Mouse (Mus musculus) hindbrain, embryonic 12.5 days (tissue): ENCODE data around the gene Dclk3. TPM values are rescaled to one million over a fixed set of nuclear protein-coding genes. Genes with fewer than 3 reads are reported as not detected.
A peak's percentile ranks its signal among the peaks of the same experiment; 100 is the strongest.

Source experiments
- ATAC-seq: fragments of 200-750 bp; cut with Nextera tagmentation; 2 replicates; pipeline ENCODE4 v1.8.0; 2017; ENCODE audit warnings: moderate TSS enrichment; ENCODE audit not compliant: low FRiP score
- H3K27ac ChIP-seq: fragments of 300-500 bp; sonication (generic); 2 replicates; pipeline ENCODE4 v1.5.1; 2016; ENCODE audit warnings: mild to moderate bottlenecking
- H3K27me3 ChIP-seq: fragments of 300-500 bp; sonication (generic); 2 replicates; pipeline ENCODE4 v1.6.1; 2016; ENCODE audit warnings: mild to moderate bottlenecking
- H3K36me3 ChIP-seq: fragments of 300-500 bp; sonication (generic); 2 replicates; pipeline ENCODE4 v1.6.1; 2016; ENCODE audit warnings: mild to moderate bottlenecking
- H3K4me1 ChIP-seq: fragments of 300-500 bp; sonication (generic); 2 replicates; pipeline ENCODE4 v1.6.1; 2016
- H3K4me2 ChIP-seq: fragments of 300-500 bp; sonication (generic); replicated peaks from 2 replicates; pipeline ENCODE4 v1.6.1; 2016; ENCODE audit warnings: mild to moderate bottlenecking
- H3K4me3 ChIP-seq: fragments of 300-500 bp; sonication (generic); 2 replicates; pipeline ENCODE4 v1.5.1; 2016; ENCODE audit warnings: mild to moderate bottlenecking
- H3K9ac ChIP-seq: fragments of 300-500 bp; sonication (generic); 2 replicates; pipeline ENCODE4 v1.6.1; 2016; ENCODE audit warnings: mild to moderate bottlenecking, moderate library complexity
- H3K9me3 ChIP-seq: fragments of 300-500 bp; sonication (generic); replicated peaks from 2 replicates; pipeline ENCODE4 v1.6.1; 2016; ENCODE audit warnings: mild to moderate bottlenecking
- WGBS: fragments of 180-500 bp; shearing (Covaris S2); methylation state at CpG from one replicate; pipeline ENCODE4 v1.1.7; 2016; 5-methylcytosine and 5-hydroxymethylcytosine counted together
- polyA plus RNA-seq: library from polyadenylated mRNA; unstranded; fragments of >200 nt; fragmentation: Nextera tagmentation; extraction: Ambion mirVana; gene quantifications from 2 replicates; pipeline ENCODE4 v1.2.1, GENCODE M21; 2016

Gene Dclk3
- polyA plus RNA-seq, 1 experiment from 2014 or later, result 1.8 TPM

- Histone ChIP-seq H3K9ac (no peak overlapping the region), H3K4me2 (0 out of 2 replicates have a peak overlapping the region, but pooled peaks have one; percentile 13), H3K36me3 (no peaks in the 10 kb centered on the region), H3K27ac (peak overlapping the region; percentile 49; the same call in 1 of the 2 replicates), H3K4me3 (no peak overlapping the region), H3K27me3 (no peaks in the 10 kb centered on the region; the same call in 1 of the 2 replicates), H3K9me3 (no peaks in the 10 kb centered on the region), H3K4me1 (peaks cover 13% of the 10 kb centered on the region)
- 61% methylated on average over 16 of the region's 16 CpGs for WGBS
- peak; percentile 65 for ATAC-seq
These were observed 26.3 kb upstream of the Dclk3 start for GRCm38 (mm10) chr9:111412471-111413160.

GRCm38 (mm10) chr9:111421862-111422261, 17.0 kb upstream of the Dclk3 start:
- ATAC-seq, result no peak
- WGBS, result 81% methylated on average over 2 of the region's 2 CpGs

GRCm38 (mm10) chr9:111422567-111422966, 16.3 kb upstream of the Dclk3 start:
- Histone ChIP-seq H3K27ac (no peak overlapping the region), H3K9ac (no peak overlapping the region), H3K4me3 (no peak overlapping the region), H3K4me1 (peaks cover 9% of the 10 kb centered on the region), H3K4me2 (no peak overlapping the region), H3K36me3 (no peaks in the 10 kb centered on the region), H3K9me3 (no peaks in the 10 kb centered on the region), H3K27me3 (no peaks in the 10 kb centered on the region)
- WGBS, result 82% methylated on average over 5 of the region's 5 CpGs
- no peak for ATAC-seq

More at GRCm38 (mm10) chr9:111421862-111422261, 17.0 kb upstream of the Dclk3 start:
- Histone ChIP-seq H3K9ac (no peak overlapping the region), H3K9me3 (no peaks in the 10 kb centered on the region), H3K4me1 (peaks cover 9% of the 10 kb centered on the region), H3K4me2 (no peak overlapping the region), H3K4me3 (no peak overlapping the region), H3K27ac (no peak overlapping the region), H3K27me3 (no peaks in the 10 kb centered on the region), H3K36me3 (no peaks in the 10 kb centered on the region)

GRCm38 (mm10) chr9:111425113-111425512, 13.8 kb upstream of the Dclk3 start:
- no peak for ATAC-seq
- Histone ChIP-seq H3K9me3 (no peaks in the 10 kb centered on the region), H3K27me3 (no peaks in the 10 kb centered on the region), H3K4me2 (no peak overlapping the region), H3K4me1 (peaks cover 9% of the 10 kb centered on the region), H3K27ac (no peak overlapping the region), H3K9ac (no peak overlapping the region), H3K4me3 (no peak overlapping the region), H3K36me3 (no peaks in the 10 kb centered on the region)
- 35% methylated on average over 6 of the region's 6 CpGs for WGBS

- no peak for ATAC-seq
- Histone ChIP-seq H3K4me1 (peaks cover 9% of the 10 kb centered on the region), H3K27ac (no peak overlapping the region), H3K9me3 (no peaks in the 10 kb centered on the region), H3K4me2 (no peak overlapping the region), H3K27me3 (no peaks in the 10 kb centered on the region), H3K4me3 (no peak overlapping the region), H3K36me3 (no peaks in the 10 kb centered on the region), H3K9ac (no peak overlapping the region)
- WGBS, result 75% methylated on average over 4 of the region's 4 CpGs
These were observed 12.9 kb upstream of the Dclk3 start for GRCm38 (mm10) chr9:111425952-111426351.

GRCm38 (mm10) chr9:111427891-111428555, 10.9 kb upstream of the Dclk3 start:
- Histone ChIP-seq H3K4me1 (peaks cover 9% of the 10 kb centered on the region), H3K36me3 (no peaks in the 10 kb centered on the region), H3K27ac (no peak overlapping the region), H3K9me3 (no peaks in the 10 kb centered on the region), H3K9ac (no peak overlapping the region), H3K4me2 (no peak overlapping the region), H3K27me3 (no peaks in the 10 kb centered on the region), H3K4me3 (no peak overlapping the region)
- no peak for ATAC-seq
- 89% methylated on average over 9 of the region's 9 CpGs for WGBS

- H3K4me3 ChIP-seq, result no peak overlapping the region
- no peak overlapping the region for H3K9ac ChIP-seq
- 74% methylated on average over 8 of the region's 8 CpGs for WGBS
- no peaks in the 10 kb centered on the region for H3K36me3 ChIP-seq
- H3K4me2 ChIP-seq, result no peak overlapping the region
- no peaks in the 10 kb centered on the region for H3K9me3 ChIP-seq
- ATAC-seq, result no peak
- H3K27ac ChIP-seq, result no peak overlapping the region
- H3K4me1 ChIP-seq, result peaks cover 9% of the 10 kb centered on the region
- H3K27me3 ChIP-seq, result no peaks in the 10 kb centered on the region
These were observed 10.1 kb upstream of the Dclk3 start for GRCm38 (mm10) chr9:111428698-111429362.

- Histone ChIP-seq H3K36me3 (no peaks in the 10 kb centered on the region), H3K9ac (no peak overlapping the region), H3K27me3 (no peaks in the 10 kb centered on the region), H3K9me3 (no peaks in the 10 kb centered on the region), H3K4me3 (no peak overlapping the region), H3K4me1 (peaks cover 9% of the 10 kb centered on the region), H3K4me2 (no peak overlapping the region), H3K27ac (no peak overlapping the region)
- ATAC-seq, result no peak
- WGBS, result 59% methylated on average over 2 of the region's 2 CpGs
These were observed 9.5 kb upstream of the Dclk3 start for GRCm38 (mm10) chr9:111429363-111429750.

- no peak overlapping the region for H3K9ac ChIP-seq
- H3K27ac ChIP-seq, result no peak overlapping the region
- no peak overlapping the region for H3K4me3 ChIP-seq
- H3K27me3 ChIP-seq, result peaks cover 31% of the 10 kb centered on the region
- H3K4me2 ChIP-seq, result no peak overlapping the region
- 80% methylated on average over 2 of the region's 2 CpGs for WGBS
- H3K36me3 ChIP-seq, result no peaks in the 10 kb centered on the region
- ATAC-seq, result no peak
- H3K4me1 ChIP-seq, result peaks cover 7% of the 10 kb centered on the region; the same call in 1 of the 2 replicates
- no peaks in the 10 kb centered on the region for H3K9me3 ChIP-seq
These were observed 3.5 kb upstream of the Dclk3 start for GRCm38 (mm10) chr9:111435429-111435828.

- H3K27me3 ChIP-seq, result peaks cover 35% of the 10 kb centered on the region
- no peaks in the 10 kb centered on the region for H3K36me3 ChIP-seq
- H3K4me1 ChIP-seq, result peaks cover 7% of the 10 kb centered on the region; the same call in 1 of the 2 replicates
- 52% methylated on average over 8 of the region's 8 CpGs for WGBS
- H3K27ac ChIP-seq, result no peak overlapping the region
- no peak overlapping the region for H3K9ac ChIP-seq
- no peaks in the 10 kb centered on the region for H3K9me3 ChIP-seq
- ATAC-seq, result no peak
- no peak overlapping the region for H3K4me3 ChIP-seq
- peak overlapping the region; percentile 66; the same call in 1 of the 2 replicates for H3K4me2 ChIP-seq
These were observed 938 bp downstream of the Dclk3 start for GRCm38 (mm10) chr9:111439836-111440201.

- Histone ChIP-seq H3K4me3 (no peak overlapping the region), H3K36me3 (no peaks in the 10 kb centered on the region), H3K4me1 (peaks cover 7% of the 10 kb centered on the region; the same call in 1 of the 2 replicates), H3K27me3 (peaks cover 35% of the 10 kb centered on the region), H3K9me3 (no peaks in the 10 kb centered on the region), H3K27ac (no peak overlapping the region), H3K9ac (no peak overlapping the region), H3K4me2 (no peak overlapping the region)
- ATAC-seq, result no peak
- WGBS, result 79% methylated on average over 6 of the region's 6 CpGs
These were observed 1.6 kb downstream of the Dclk3 start for GRCm38 (mm10) chr9:111440446-111440845.

- peaks cover 7% of the 10 kb centered on the region; the same call in 1 of the 2 replicates for H3K4me1 ChIP-seq
- H3K4me2 ChIP-seq, result no peak overlapping the region
- no peaks in the 10 kb centered on the region for H3K36me3 ChIP-seq
- no peaks in the 10 kb centered on the region for H3K9me3 ChIP-seq
- H3K27ac ChIP-seq, result no peak overlapping the region
- H3K4me3 ChIP-seq, result no peak overlapping the region
- H3K27me3 ChIP-seq, result peaks cover 35% of the 10 kb centered on the region
- H3K9ac ChIP-seq, result no peak overlapping the region
- no peak for ATAC-seq
- WGBS, result 89% methylated on average over 2 of the region's 2 CpGs
These were observed 2.3 kb downstream of the Dclk3 start for GRCm38 (mm10) chr9:111441151-111441550.
